Mouse (Mus musculus) embryo, embryonic 11 days (tissue): ENCODE measurements around the gene Dusp1.

ENCODE experiments used
- DNase-seq: peaks from one replicate; pipeline ENCODE4 v3.0.0-alpha.2; 2015

Gene Dusp1

GRCm38 (mm10) chr17:26515675-26516074 is 46.3 kb downstream of the Dusp1 start:
- no peak for DNase-seq

GRCm38 (mm10) chr17:26514581-26515030 is 47.3 kb downstream of the Dusp1 start:
- no peak for DNase-seq

GRCm38 (mm10) chr17:26513459-26514290 is 48.3 kb downstream of the Dusp1 start:
- no peak for DNase-seq

GRCm38 (mm10) chr17:26512961-26513360 is 49.0 kb downstream of the Dusp1 start:
- DNase-seq = no peak

- no peak for DNase-seq
These were observed 49.8 kb downstream of the Dusp1 start for GRCm38 (mm10) chr17:26511816-26512774.

- no peak for DNase-seq
These were observed 50.7 kb downstream of the Dusp1 start for GRCm38 (mm10) chr17:26511256-26511655.

DNA sequence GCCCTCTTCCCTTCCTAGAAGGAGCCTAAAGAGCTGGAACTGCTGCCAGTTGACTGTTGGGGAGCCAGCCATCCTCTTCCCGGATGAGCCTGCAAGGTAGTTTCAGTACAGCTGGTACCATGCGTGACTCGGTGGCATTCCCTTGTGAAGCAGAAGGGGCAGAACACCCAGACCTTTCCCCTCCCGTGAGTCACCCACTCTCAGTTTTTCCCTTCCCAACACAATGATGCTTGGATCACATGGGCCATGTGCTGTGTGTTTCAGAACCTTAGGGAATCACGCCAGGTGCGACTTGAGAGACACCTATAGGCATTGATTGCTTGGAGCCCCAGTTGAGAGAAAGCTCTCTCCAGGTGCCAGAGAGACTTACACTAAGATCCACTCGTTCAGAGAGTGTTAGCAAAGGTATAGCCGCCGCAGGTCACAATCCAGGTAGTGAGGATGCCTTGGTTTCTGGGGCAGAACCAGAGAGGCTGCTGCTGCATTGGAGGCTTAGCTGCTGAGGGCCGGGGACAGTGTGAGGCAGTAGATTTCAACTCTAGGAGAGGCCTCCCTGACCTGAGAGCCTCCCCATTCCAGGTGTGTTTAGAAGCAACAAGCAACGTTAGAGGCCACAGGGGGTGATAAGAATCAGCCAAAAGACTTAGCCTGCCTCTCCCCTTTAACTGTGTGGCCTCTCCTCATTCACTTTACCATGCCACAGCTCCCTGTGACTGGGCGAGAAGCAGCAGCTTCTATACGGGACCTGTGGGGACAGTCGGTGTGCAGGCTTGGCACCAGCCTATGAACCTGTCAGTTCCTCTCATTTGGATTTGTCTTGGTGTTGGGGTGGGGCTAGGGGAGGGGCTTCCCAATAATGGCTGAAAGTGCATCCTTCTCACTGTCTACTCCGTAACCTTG is 51.5 kb downstream of the Dusp1 start:
- no peak for DNase-seq

GRCm38 (mm10) chr17:26508961-26509771 is 52.8 kb downstream of the Dusp1 start:
- peak; percentile 83 for DNase-seq

DNA sequence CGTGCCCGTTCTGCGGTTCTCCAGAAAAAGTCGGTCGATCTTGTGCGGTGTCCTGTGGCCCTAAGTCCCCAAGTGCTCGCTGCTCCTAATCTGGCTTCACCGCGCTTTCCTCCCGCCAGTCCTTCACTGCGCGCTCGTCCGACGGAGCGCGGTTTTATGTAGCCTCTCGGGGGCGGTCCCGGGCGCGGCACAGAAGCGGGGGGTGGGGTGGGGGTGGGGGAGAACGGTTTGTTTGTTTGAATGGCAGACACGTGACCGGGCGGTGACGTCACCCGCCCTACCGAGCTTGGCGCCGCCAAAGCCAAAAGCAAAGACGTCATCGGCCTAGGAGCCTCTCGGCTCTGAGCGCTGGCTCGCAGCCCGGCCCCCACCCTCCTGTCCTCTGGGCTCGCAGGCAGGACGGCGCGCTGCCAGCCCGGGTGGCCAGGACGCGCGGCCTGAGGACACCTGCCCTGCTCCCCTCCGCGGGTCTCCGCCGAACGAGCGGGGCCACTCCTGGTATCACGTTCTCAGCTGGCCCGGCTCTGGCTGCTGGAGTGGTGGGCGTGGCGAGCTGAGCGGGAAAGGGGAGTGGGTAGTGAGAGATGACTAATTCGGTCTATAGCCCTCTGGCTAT is 53.5 kb downstream of the Dusp1 start:
- peak; percentile 99 for DNase-seq

DNA sequence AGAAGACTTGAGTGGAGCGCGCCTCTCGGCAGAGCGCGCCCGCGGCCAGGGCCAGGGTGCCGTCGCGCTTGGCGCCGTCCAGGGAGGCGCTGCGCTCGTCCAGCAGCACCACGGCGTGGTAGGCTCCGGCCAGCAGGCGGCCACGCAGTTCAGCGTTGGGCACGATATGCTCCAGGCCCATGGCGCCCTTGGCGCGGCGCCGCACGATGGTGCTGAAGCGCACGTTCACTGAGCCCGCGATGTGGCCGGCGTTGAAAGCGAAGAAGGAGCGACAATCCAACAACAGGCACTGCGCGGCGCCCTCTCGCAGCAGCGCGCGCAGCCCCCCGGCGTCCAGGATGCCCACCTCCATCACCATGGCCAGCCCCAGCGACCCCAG is 54.0 kb downstream of the Dusp1 start:
- DNase-seq = peak; percentile 90

- peak; percentile 45 for DNase-seq
These were observed 54.7 kb downstream of the Dusp1 start for GRCm38 (mm10) chr17:26506997-26507871.

DNA sequence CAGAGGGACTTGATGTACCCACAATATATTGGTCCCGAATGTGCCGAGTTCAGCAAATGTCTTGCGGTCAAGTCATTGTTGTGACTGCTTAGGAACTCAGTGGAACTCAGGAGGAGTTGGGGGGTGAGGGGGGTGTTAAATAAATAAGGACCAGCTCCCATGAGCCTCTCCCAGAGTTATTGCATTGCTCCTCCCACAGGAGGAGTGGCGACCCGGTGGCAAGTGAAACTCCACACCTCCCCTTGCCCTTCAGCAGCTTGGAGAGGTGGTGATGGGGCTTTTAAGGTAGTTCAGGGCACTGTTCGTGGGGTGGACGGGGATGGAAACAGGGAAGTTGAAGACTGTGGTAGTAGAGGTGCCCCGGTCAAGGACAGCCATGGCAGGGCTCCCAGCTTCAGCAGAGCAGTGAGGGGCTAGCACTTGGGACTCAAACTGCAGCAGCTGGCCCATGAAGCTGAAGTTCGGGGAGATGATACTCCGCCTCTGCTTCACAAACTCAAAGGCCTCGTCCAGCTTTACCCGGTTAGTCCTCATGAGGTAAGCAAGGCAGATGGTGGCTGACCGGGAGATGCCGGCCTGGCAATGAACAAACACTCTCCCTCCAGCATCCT is 55.8 kb downstream of the Dusp1 start:
- DNase-seq = no peak

- DNase-seq = no peak
These were observed 56.7 kb downstream of the Dusp1 start for GRCm38 (mm10) chr17:26505181-26505581.

DNA sequence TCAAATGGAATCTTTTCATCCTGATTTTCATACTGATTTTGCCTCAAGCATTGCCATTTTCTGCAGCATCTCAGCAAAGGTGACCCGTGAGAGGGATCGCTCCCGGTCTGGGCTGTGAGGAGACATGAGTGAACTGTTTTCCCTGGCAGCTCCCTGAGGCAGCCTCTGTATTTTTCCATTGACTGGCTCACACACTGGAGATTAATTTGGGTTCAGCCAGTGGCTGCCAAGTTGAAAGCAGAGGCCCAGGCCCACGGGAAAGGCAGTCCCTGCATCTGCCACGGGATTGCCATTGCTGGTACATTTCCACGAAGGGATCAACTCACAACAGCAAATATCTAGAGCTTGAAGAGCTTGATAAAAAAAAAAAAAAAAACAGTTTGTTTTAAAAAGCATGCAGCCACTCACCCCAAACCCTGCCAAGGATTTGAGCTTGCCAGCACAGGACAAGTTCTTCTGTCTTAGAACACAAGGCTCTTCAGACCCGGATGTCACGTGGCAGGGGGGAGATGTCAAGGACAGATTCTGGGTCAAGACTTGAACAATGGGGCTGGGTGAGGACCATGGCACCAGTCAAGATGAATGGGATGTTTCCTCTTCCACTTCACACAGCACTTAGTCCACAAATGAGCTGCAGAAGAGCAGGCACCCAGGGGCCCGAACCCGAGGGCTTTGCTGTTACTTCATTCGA is 57.8 kb downstream of the Dusp1 start:
- DNase-seq = peak; percentile 40

DNA sequence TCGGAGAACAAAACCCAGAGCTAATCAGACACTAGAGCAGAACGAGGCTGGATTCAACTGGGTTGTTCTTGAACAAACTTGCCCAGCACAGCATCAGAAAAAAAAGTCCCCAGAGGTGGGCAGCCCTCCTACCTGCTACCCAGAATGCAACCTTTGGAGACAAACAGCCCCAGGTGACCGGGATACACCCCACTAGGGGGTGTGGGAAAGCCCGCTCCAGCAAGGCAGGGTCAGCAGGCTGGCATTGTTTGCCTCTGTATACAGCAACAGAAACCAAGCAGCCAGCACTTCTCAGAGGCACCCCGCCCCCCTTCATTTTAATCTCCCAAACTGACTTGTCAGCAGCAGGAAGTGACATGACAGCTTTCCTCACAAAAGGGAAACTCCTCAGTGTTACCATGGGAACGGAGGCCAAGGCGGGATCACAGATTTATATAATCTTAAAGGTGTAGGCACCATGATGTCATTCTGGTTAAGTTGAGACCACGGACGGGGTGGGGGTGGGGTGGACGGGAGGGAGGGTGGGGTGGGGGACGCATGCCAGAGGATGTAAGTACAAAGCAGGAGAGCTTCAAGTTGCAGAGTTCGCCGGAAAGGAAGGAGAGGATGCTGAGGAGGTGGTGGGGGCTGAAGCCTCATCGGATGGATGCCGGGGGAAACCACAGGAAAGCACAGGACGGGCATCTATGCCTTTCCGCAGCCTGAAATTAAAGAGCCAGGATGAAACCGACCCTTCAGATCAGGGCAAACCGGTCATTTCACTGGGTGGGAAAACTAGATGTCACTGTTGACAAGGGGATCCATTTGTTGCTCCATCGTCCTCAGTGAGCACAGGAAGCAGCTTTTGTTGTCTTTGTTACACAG is 58.9 kb downstream of the Dusp1 start:
- peak; percentile 94 for DNase-seq

- no peak for DNase-seq
These were observed 60.1 kb downstream of the Dusp1 start for GRCm38 (mm10) chr17:26501826-26502225.

- no peak for DNase-seq
These were observed 63.3 kb downstream of the Dusp1 start for GRCm38 (mm10) chr17:26498626-26499025.

- DNase-seq = no peak
These were observed 64.5 kb downstream of the Dusp1 start for GRCm38 (mm10) chr17:26497416-26497923.
